Mouse (Mus musculus) left cerebral cortex, adult 2 months (tissue): Measurements from ENCODE around the gene 6430548M08Rik. TPM values are rescaled to one million over a fixed set of nuclear protein-coding genes. Genes with fewer than 3 reads are reported as not detected.

ENCODE experiments used
- DNase-seq, 2 experiments: peaks; one replicate each; pipeline ENCODE4 v3.0.0; 2021 to 2022; ENCODE audit warnings: low spot score in 2 of 2, mixed read lengths in 1 of 2; ENCODE audit errors: extremely low spot score in 1 of 2
- H3K27ac ChIP-seq: fragments of 200-600 bp; 2 replicates; pipeline ENCODE4 v1.8.1; 2022
- H3K4me3 ChIP-seq: fragments of 200-600 bp; 2 replicates; pipeline ENCODE4 v1.8.1; 2022
- CTCF ChIP-seq: fragments of 200-600 bp; IDR thresholded peaks from 2 replicates; pipeline ENCODE4 v1.8.1; 2022; ENCODE audit warnings: antibody characterized with exemption, mild to moderate bottlenecking, moderate library complexity
- intact Hi-C: fragments of 180-260 bp; cut with DNase I; formaldehyde crosslinking; loops from one replicate; pipeline ENCODE4 v1.15.1; 2025
- long read RNA-seq, 2 experiments: library from polyadenylated mRNA; stranded (forward); transcript quantifications; one replicate each; pipeline ENCODE4 v2.0.0; 2021; ENCODE audit warnings: borderline mapping rate in 2 of 2
- total RNA-seq, 2 experiments: library from RNA; stranded (reverse); gene quantifications; 2 replicates each; pipeline ENCODE4 v1.2.3; 2021

Gene 6430548M08Rik
- 100 to 1,000 TPM; 234 to 249 TPM for total RNA-seq
- long read RNA-seq, experiment 1, full-length matches to known transcripts: 303 of 403 reads
- long read RNA-seq, experiment 1, partial matches to known transcripts: 67 of 403 reads
- long read RNA-seq, experiment 1, other reads (novel, unspliced or antisense): 33 of 403 reads
- long read RNA-seq, experiment 2, full-length matches to known transcripts: 264 of 349 reads
- long read RNA-seq, experiment 2, partial matches to known transcripts: 28 of 349 reads
- long read RNA-seq, experiment 2, other reads (novel, unspliced or antisense): 57 of 349 reads

- peak within 1 kb of the TSS; percentile 93 for H3K27ac ChIP-seq
- peak; percentile 65 for TF ChIP-seq CTCF
- peak within 1 kb of the TSS; percentile 61 for H3K4me3 ChIP-seq
- peak; percentile 99 to 100 for DNase-seq
- intact Hi-C loops: loop anchor here (2.0 kb wide), 1 partner anchor 27 kb away; no protein-coding TSS in a partner anchor
These were observed at the start of gene 6430548M08Rik for GRCm38 (mm10) chr8:120113758-120114255. Gene 6430548M08Rik, plus strand, starts transcription at chr8:120114152.

DNA sequence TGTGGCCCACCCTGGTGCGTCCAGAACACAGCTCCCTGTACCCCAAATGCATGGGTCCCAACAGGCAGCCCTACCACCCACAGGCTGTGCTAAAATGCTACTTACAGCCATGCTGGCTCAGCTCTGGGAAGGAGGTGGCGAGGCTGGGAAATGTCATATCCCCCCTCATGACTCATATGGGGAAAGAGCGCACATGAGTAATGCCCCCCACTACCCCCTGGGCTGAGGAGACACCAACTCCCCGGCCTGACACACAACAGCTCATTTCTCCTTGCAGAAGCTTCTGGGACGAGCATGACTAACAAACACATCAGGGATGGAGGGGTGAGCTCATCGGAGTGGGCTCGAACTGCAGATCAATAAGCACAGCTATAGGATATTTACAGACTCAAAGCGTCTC is 48.3 kb upstream of the 6430548M08Rik start:
- Histone ChIP-seq H3K4me3 (no peak overlapping the region), H3K27ac (no peak overlapping the region)
- no peak for DNase-seq
- intact Hi-C loops: no loop called here
- TF ChIP-seq CTCF: no peak

DNA sequence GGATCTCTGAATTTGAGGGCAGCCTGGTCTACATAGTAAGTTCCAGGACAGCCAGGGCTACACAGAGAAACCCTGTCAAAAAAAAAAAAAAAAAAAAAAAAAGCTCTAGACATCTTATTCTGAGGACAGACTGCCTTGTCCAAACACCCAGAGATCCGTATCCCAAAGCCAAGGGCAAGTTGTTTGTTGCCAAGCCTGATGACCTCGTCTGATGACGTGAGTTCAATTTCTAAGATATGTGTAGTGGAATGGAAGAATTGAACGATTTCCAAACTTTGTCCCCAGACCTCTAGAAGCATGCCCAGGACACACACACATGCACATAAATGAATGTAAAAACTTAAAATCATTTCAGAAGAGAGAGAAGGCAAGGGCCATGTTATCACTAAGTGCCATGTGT is 47.7 kb upstream of the 6430548M08Rik start:
- intact Hi-C loops: no loop called here
- TF ChIP-seq CTCF: no peak
- no peak overlapping the region for H3K4me3 ChIP-seq
- DNase-seq: no peak
- no peak overlapping the region for H3K27ac ChIP-seq

DNA sequence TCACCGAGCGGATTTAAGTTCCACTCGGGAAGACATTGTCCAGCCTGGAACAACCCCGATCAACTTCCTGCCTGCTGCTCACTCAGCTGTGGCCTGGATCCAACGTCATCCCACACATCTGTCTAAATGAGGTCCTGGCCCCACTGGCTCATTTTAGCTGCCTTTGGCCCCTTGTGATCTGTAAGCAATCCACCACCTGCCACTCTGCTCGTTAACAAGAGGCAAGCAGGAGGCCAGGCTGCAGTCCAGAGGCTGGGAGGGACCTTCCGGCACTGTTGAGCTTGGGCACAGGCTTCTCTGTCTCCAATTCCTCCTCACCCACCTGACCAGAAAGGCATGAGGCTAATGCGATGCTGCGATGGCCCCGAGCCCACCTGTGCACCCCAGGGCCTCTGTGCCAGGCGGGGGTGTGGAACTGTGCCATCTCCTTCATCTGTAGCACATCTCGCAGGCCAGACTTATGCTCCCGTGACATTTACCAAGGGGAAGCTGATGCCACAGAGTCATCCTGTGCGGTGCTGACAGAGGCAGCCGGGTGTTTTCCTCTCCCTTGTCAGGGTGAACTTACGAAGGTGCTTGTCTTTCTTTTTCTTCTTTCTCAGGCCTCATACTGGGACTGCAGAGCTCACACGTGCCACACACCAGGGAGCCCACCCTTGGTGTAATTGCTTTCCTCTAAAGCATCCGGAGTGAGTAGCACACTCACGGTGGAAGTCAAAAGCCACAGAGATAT is 45.9 kb upstream of the 6430548M08Rik start:
- no peak for DNase-seq
- Histone ChIP-seq H3K4me3 (no peak overlapping the region), H3K27ac (no peak overlapping the region)
- TF ChIP-seq CTCF: no peak
- intact Hi-C loops: no loop called here

DNA sequence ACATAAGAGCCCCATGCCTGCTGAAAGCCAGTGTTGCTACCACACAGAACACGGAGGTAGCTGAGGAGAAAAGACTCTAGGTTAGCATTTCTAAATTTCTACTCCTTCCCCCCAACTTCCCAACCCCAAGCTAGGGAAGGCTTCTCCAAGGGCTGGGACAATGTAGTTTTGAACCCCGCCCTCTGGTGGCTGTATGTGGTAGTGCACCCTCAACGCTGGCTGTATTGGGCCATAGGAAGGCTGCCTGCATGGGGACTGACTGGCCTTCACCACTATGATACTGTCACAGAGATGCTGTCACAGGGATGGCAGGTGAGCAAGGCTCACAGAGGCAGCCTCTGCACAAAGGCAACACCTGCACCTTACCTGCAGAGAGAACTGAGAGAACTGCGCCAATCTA is 42.3 kb upstream of the 6430548M08Rik start:
- DNase-seq: peak; percentile 75 to 87
- H3K4me3 ChIP-seq: no peak overlapping the region
- no peak overlapping the region for H3K27ac ChIP-seq
- intact Hi-C loops: loop anchor here (1.0 to 10.0 kb wide), 4 partner anchors 79 to 387 kb away; partner anchors contain the start of gene Crispld2
- peak; percentile 95 for TF ChIP-seq CTCF

DNA sequence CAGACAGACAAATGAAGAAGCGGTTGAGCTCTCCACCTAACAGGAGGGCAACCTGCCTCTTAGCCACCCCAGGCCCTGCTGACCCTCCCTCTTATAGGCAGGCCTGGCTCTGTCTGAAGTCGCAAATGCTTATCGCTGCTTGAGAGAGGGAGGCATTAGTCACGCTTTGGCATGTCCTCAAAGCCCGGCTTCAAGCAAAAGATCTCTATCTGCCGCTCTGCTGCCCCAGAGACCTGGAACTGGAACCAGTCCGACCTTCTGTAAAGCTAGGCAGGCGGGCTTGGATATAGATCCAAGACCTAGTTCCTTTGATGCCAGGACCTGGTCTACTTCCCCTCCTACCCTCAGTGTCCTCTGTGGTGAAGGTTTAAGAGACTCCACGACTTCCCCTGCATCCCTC is 41.7 kb upstream of the 6430548M08Rik start:
- Histone ChIP-seq H3K4me3 (no peak overlapping the region), H3K27ac (no peak overlapping the region)
- intact Hi-C loops: loop anchor here (10.0 kb wide), 2 partner anchors 287 to 387 kb away; no protein-coding TSS in a partner anchor
- no peak for TF ChIP-seq CTCF
- DNase-seq: no peak

DNA sequence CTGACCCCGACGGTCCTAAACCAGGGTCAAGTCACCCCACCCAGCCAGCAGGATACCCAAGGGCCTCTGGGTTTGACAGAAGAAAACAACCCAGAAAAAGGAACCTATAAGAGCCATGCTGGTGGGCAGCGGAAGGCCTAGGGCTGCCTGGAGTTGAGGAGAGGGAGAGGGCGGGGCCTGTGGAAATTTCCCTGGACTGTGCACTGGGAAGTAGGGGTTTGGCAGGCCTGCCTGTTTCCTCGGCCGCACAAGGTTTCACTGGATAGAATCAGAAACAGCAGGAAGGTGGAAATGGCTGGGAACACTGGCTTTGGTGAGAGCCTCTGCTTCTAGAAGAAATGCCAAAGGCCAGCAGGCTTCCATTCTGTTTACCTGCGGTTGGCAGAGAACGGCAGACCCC is 41.1 kb upstream of the 6430548M08Rik start:
- intact Hi-C loops: loop anchor here (10.0 kb wide), 2 partner anchors 288 to 388 kb away; no protein-coding TSS in a partner anchor
- DNase-seq: no peak
- Histone ChIP-seq H3K4me3 (no peak overlapping the region), H3K27ac (no peak overlapping the region)
- no peak for TF ChIP-seq CTCF

- TF ChIP-seq CTCF: no peak
These were observed 39.4 kb upstream of the 6430548M08Rik start for GRCm38 (mm10) chr8:120074516-120074915.

DNA sequence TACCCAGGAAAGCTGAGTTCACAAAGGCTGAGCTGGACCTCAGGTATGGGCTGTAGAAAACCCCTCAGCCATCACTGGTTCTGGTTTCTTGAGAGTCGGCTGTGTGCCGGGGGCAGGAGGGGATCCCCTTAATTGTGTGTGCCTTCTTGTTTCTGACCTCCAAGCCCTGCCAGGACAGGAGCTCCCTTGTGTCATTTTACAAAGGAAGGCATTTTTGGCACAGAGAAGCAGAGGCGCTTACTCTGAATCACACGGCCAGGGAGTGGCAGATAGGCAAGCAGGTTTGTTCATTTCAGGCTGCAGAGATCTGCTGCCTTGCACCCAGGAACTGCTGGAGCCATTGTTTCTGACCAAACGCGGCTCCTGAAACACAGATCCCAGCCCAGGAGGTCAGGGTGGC is 38.6 kb upstream of the 6430548M08Rik start:
- no peak for TF ChIP-seq CTCF
- DNase-seq: no peak
- Histone ChIP-seq H3K27ac (no peak overlapping the region), H3K4me3 (no peak overlapping the region)
- intact Hi-C loops: loop anchor here (10.0 kb wide), 2 partner anchors 291 to 391 kb away; no protein-coding TSS in a partner anchor

More at GRCm38 (mm10) chr8:120074516-120074915, 39.4 kb upstream of the 6430548M08Rik start:
- intact Hi-C loops: loop anchor here (10.0 kb wide), 2 partner anchors 290 to 390 kb away; no protein-coding TSS in a partner anchor
- H3K27ac ChIP-seq: no peak overlapping the region
- no peak for DNase-seq
- no peak overlapping the region for H3K4me3 ChIP-seq

DNA sequence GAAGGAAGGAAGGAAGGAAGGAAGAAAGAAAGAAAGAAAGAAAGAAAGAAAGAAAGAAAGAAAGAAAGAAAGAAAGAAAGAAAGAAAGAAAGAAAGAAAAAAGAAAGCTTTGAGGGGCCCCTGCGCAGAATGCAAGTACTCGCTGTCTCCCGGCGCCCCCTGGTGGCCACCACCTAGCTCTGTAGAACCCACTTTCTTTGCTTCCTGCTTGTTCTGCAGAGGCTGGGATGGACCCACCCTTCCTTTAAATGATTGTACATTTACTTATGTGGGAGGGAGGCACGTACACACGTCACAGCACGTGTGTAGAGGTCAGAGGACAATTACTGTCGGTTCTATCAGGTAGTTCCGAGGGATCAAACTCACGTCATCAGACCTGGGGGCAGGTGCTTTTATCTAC is 35.9 kb upstream of the 6430548M08Rik start:
- Histone ChIP-seq H3K27ac (no peak overlapping the region), H3K4me3 (no peak overlapping the region)
- DNase-seq: peak; percentile 76 to 82
- TF ChIP-seq CTCF: peak; percentile 84
- intact Hi-C loops: loop anchor here (1.0 to 10.0 kb wide), 3 partner anchors 134 to 393 kb away; no protein-coding TSS in a partner anchor

DNA sequence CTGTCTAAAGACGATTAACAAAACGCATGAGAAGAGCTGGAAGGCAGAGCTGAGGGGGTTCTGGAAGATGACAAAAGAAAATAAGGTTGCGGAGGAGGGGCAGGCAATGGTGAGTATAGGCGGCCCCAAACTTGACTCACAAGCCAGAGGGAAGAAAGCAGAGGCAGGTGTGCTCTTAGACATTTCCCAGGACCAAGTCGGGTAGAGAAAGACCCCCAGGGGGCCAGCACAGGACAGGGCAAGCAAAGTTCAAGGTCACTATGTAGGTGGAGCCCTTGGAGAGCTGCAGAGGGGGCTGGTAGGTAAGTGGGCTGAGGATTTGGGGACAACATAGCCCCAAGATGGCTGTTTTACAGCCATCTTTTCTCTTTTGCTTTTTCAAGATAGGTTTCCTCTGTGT is 34.6 kb upstream of the 6430548M08Rik start:
- intact Hi-C loops: loop anchor here (10.0 kb wide), 2 partner anchors 295 to 395 kb away; no protein-coding TSS in a partner anchor
- no peak overlapping the region for H3K4me3 ChIP-seq
- no peak for DNase-seq
- H3K27ac ChIP-seq: no peak overlapping the region
- no peak for TF ChIP-seq CTCF

- DNase-seq: no peak
- no peak for TF ChIP-seq CTCF
- Histone ChIP-seq H3K27ac (no peak overlapping the region), H3K4me3 (no peak overlapping the region)
- intact Hi-C loops: no loop called here
These were observed 30.7 kb upstream of the 6430548M08Rik start for GRCm38 (mm10) chr8:120083261-120083660.
